Mouse (Mus musculus) erythroid progenitor cell, adult 5-6 weeks (primary cell): ENCODE measurements around the gene Morn3. TPM values are rescaled to one million over a fixed set of nuclear protein-coding genes. Genes with fewer than 3 reads are reported as not detected.

ENCODE experiments used
- ATAC-seq: replicated peaks from 2 replicates; pipeline ENCODE4 v1.8.0; 2016; ENCODE audit warnings: moderate number of reproducible peaks, mild to moderate bottlenecking, moderate TSS enrichment, inconsistent platforms; ENCODE audit not compliant: poor library complexity, low FRiP score, severe bottlenecking
- total RNA-seq, 2 experiments: library from RNA; stranded (forward) in 1 of 2; stranded (reverse) in 1 of 2; fragments of 150-400 nt in 1 of 2; fragments of 186-747, 209-891 nt in 1 of 2; gene quantifications; 2 replicates each; pipeline versions ENCODE4 v1.2.3 to v1.2.4; 2015 to 2017; ENCODE audit warnings: low replicate concordance in 2 of 2

Morn3 gene
- total RNA-seq (2015; ENCODE audit: low replicate concordance) (not detected in 2 replicates), total RNA-seq (2017; ENCODE audit: low replicate concordance) (not detected in 2 replicates)

- no peak for ATAC-seq
These were observed at the start of gene Morn3 for GRCm38 (mm10) chr5:123046916-123047315. Gene Morn3 (minus strand): TSS chr5:123047016.

- ATAC-seq = no peak
These were observed 49.5 kb upstream of the Morn3 start for GRCm38 (mm10) chr5:123096299-123096698.

- ATAC-seq = peak; percentile 82
These were observed 47.6 kb upstream of the Morn3 start for GRCm38 (mm10) chr5:123094238-123094991.

GRCm38 (mm10) chr5:123093077-123093633, 46.3 kb upstream of the Morn3 start:
- ATAC-seq = peak; percentile 78

- ATAC-seq = no peak
These were observed 43.9 kb upstream of the Morn3 start for GRCm38 (mm10) chr5:123090560-123091306.

- ATAC-seq = no peak
These were observed 42.0 kb upstream of the Morn3 start for GRCm38 (mm10) chr5:123088784-123089183.

GRCm38 (mm10) chr5:123086501-123086900, 39.7 kb upstream of the Morn3 start:
- ATAC-seq = no peak

- ATAC-seq = no peak
These were observed 36.7 kb upstream of the Morn3 start for GRCm38 (mm10) chr5:123083340-123084050.

- ATAC-seq = no peak
These were observed 33.7 kb upstream of the Morn3 start for GRCm38 (mm10) chr5:123080510-123080909.

- no peak for ATAC-seq
These were observed 33.2 kb upstream of the Morn3 start for GRCm38 (mm10) chr5:123080041-123080440.

GRCm38 (mm10) chr5:123079568-123079967, 32.8 kb upstream of the Morn3 start:
- ATAC-seq = no peak

GRCm38 (mm10) chr5:123076419-123077281, 29.8 kb upstream of the Morn3 start:
- peak; percentile 79 for ATAC-seq

GRCm38 (mm10) chr5:123075576-123076418, 29.0 kb upstream of the Morn3 start:
- ATAC-seq = peak; percentile 85

- ATAC-seq = no peak
These were observed 21.9 kb upstream of the Morn3 start for GRCm38 (mm10) chr5:123068714-123069113.

- no peak for ATAC-seq
These were observed 21.3 kb upstream of the Morn3 start, which contains the start of gene Tmem120b for GRCm38 (mm10) chr5:123068115-123068514. Gene Tmem120b (plus strand): TSS chr5:123068415.

GRCm38 (mm10) chr5:123067395-123067995, 20.7 kb upstream of the Morn3 start:
- ATAC-seq = peak; percentile 94

- ATAC-seq = peak; percentile 45
These were observed 17.4 kb upstream of the Morn3 start for GRCm38 (mm10) chr5:123064207-123064606.

- no peak for ATAC-seq
These were observed 16.3 kb upstream of the Morn3 start for GRCm38 (mm10) chr5:123063141-123063540.
